Comparison of ENCODE assay signal across 8 mouse cellular contexts in the genomic region with DNA sequence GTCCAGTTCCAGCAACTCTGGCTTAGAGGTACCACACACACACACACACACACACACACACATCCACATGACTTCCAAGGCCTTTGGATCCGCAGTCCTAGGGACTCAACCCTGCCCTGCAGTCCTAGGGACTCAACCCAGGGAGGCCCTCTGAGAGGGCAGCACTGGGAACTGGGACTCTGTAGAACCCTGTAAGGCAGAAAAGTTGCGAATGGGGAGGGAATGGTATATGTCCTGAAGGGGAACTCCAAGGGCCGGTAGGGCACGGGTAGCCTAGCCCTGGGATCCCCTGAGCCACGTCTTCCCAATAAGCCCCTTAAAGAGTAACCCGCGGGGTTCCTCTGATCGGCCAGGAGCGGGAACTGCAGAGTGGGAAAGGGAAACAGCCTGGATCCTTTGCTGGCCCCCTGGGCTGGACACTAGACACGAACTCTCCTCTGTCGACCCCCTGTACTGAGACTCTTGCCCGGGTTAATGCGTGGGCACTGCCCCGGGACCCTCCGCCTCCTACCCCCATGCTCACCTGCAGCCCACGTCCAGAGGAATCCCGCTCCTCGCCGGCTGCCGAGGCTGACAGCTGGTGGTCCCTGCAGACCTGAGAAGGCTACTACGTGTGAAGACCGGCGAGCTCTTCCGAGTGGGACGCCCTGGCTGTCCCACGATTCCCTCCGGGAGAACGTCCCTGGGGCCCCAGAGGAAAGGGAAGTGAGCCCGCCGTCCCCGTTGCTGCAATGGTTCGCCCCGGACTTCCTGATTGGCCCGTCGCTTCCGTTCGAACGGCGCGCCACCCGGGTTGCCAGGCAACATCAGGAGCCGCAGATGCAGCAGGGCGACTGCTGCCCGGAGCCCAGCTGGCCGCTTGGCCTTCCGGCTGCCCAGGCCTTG. TPM values are rescaled to one million over a fixed set of nuclear protein-coding genes. Genes with fewer than 3 reads are reported as not detected.
DNase-seq lines count a peak whose midpoint lies in the region; ATAC-seq lines count a peak whose summit lies in the region.

A gene (minus strand): TSS at position 750 of the 885 bp plus-strand sequence.

- intact Hi-C loops in left cerebral cortex, postnatal 4 days (cut with DNase I) = no loop called here

- H3K27ac ChIP-seq in embryonic facial prominence, embryonic 12.5 days = 0 out of 2 replicates have a peak within 1 kb of the TSS, but pooled peaks have one; percentile 57
- peak within 1 kb of the TSS; percentile 85 for H3K27ac ChIP-seq in midbrain, embryonic 11.5 days (ENCODE audit: low read depth, low read length)

- no peaks in the 10 kb centered on the region for H3K36me3 ChIP-seq in embryonic facial prominence, embryonic 12.5 days
- no peaks in the 10 kb centered on the region for H3K36me3 ChIP-seq in midbrain, embryonic 11.5 days (ENCODE audit: control insufficient read depth, insufficient read depth, low read length)

- under 1% methylated on average over 46 of the region's 46 CpGs for WGBS in embryonic facial prominence, embryonic 12.5 days
- under 1% methylated on average over 46 of the region's 46 CpGs for WGBS in midbrain, embryonic 11.5 days

- peak; percentile 76 for ATAC-seq in embryonic facial prominence, embryonic 12.5 days (ENCODE audit: insufficient number of reproducible peaks, insufficient read depth, low FRiP score, low TSS enrichment)
- peak; percentile 92 for ATAC-seq in midbrain, embryonic 11.5 days (ENCODE audit: low FRiP score)

- DNase-seq in adrenal gland, postnatal 25 days = peak; percentile 95
- DNase-seq in heart, adult 11 months = peak; percentile 100
- peak; percentile 94 for DNase-seq in kidney, adult 11 months
- DNase-seq in left cerebral cortex, postnatal 4 days = peak; percentile 96
- peak; percentile 98 for DNase-seq in midbrain, embryonic 11.5 days (ENCODE audit: low spot score, missing footprints)
- DNase-seq in right cerebral cortex, postnatal 4 days = peak; percentile 91
- peak; percentile 86 for DNase-seq in yolk sac, embryonic 10.5 days (ENCODE audit: low spot score)

- H3K9me3 ChIP-seq in embryonic facial prominence, embryonic 12.5 days = no peaks in the 10 kb centered on the region
- no peaks in the 10 kb centered on the region for H3K9me3 ChIP-seq in midbrain, embryonic 11.5 days (ENCODE audit: control insufficient read depth, low read length)

- H3K4me2 ChIP-seq in embryonic facial prominence, embryonic 12.5 days (replicated peaks) = peak within 1 kb of the TSS; percentile 60
- peak within 1 kb of the TSS; percentile 76 for H3K4me2 ChIP-seq in midbrain, embryonic 11.5 days

- peak within 1 kb of the TSS; percentile 65 for H3K9ac ChIP-seq in embryonic facial prominence, embryonic 12.5 days
- peak within 1 kb of the TSS; percentile 92 for H3K9ac ChIP-seq in midbrain, embryonic 11.5 days (ENCODE audit: low read length)

- peaks cover 25% of the 10 kb centered on the region for H3K4me1 ChIP-seq in embryonic facial prominence, embryonic 12.5 days
- peaks cover 35% of the 10 kb centered on the region for H3K4me1 ChIP-seq in midbrain, embryonic 11.5 days (ENCODE audit: control insufficient read depth, insufficient read depth, low read length)

- H3K4me3 ChIP-seq in embryonic facial prominence, embryonic 12.5 days = peak within 1 kb of the TSS; percentile 74
- peak within 1 kb of the TSS; percentile 65 for H3K4me3 ChIP-seq in midbrain, embryonic 11.5 days (ENCODE audit: low read depth, low read length)

- H3K27me3 ChIP-seq in embryonic facial prominence, embryonic 12.5 days = peaks cover 1% of the 10 kb centered on the region
- no peaks in the 10 kb centered on the region for H3K27me3 ChIP-seq in midbrain, embryonic 11.5 days (ENCODE audit: control insufficient read depth, insufficient read depth, low read length)

RNA-seq across cellular contexts. Expression of the gene that starts here (rescaled TPM):
- 8.8 and 12.7 TPM in 2 replicates for total RNA-seq in adrenal gland, postnatal 25 days (2021)
- polyA plus RNA-seq in embryonic facial prominence, embryonic 12.5 days (2016; fragmentation: Nextera tagmentation; extraction: Ambion mirVana) = 34.6 and 36.2 TPM in 2 replicates
- total RNA-seq in left cerebral cortex, postnatal 4 days (2021) = 10 to 100 TPM; 19.0 to 20.5 TPM
- 85.9 and 96.4 TPM in 2 replicates for polyA plus RNA-seq in midbrain, embryonic 11.5 days (2014; fragmentation: Nextera tagmentation; extraction: Ambion mirVana)

Comparison
In these comparisons a context has a peak if more than half of its experiments do, and no peak if none do; other contexts are left out.
1. Peak in every context shown above with its lines: DNase-seq, ATAC-seq, H3K4me3 ChIP-seq and H3K27ac ChIP-seq.